Mouse (Mus musculus) activated CD4-positive, CD25-positive, alpha-beta regulatory T cell, adult 4 months (primary cell): ENCODE results near the gene Ehd1. TPM values are rescaled to one million over a fixed set of nuclear protein-coding genes. Genes with fewer than 3 reads are reported as not detected.

ENCODE experiments used
- ATAC-seq: one replicate; pipeline ENCODE4 v1.8.0; 2017
- polyA plus RNA-seq, 2 experiments: library from polyadenylated mRNA; unstranded; fragments of 100-300 nt; shearing (Covaris generic); gene quantifications; one replicate each; pipeline ENCODE4 v1.2.1; 2017

The Ehd1 gene
- polyA plus RNA-seq, 2 experiments from 2014 or later, result 11.0 to 15.2 TPM

DNA sequence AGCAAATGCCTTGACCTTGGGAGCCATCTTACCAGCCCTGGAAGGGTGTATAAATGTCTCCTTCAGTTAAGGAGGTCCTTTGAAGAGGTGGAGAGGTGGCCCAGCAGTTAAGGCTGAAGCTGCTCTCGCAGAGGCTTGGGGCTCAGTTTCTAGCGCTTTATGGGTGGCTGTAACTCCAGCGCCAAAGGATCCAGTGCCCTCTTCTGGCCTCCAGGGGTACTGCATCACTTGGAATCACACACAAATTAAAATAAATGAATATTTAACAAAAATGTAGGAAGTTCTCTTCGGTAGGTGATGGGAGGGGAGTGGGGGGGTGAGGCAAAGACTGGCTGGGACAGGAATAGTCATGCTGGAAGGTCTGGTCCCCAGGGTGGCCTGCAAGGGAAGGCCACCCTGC, 15.6 kb upstream of the Ehd1 start:
- ATAC-seq, result no peak

DNA sequence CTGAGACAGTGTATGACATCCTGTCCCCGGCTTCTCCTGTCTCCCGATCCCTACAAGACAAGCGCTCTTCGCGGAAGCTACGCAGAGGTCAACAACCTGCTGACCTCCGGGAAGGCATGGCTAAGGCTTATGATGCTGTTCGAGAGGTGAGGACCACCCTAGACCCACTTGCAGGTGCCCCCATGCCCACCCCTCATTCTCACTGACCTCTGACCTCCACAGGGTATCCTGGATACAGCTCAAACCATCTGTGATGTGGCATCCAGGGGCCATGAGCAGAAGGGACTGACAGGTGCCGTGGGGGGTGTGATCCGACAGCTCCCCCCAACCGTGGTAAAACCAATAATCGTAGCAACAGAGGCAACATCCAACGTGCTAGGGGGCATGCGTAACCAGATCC, 15.1 kb upstream of the Ehd1 start:
- ATAC-seq, result no peak

DNA sequence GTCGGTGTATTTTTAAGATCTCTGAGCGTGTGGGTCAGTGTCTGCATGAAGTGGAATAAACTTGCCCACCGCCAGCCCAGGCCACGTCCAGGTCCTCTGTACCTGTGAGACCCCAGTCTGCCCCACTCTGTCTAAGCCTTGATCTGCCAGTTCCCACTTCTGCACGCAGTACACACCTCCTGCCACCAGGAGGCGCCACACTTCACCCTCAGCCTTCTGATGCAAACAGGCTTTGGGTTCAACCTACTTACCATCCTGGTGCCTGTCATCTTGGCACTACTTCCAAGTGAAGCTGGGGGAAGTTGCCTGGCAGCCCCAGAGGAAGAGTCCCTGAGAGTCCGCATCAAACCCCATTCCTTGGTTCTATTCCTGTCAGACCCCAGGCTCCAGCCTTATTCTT, 14.3 kb upstream of the Ehd1 start:
- ATAC-seq, result no peak

DNA sequence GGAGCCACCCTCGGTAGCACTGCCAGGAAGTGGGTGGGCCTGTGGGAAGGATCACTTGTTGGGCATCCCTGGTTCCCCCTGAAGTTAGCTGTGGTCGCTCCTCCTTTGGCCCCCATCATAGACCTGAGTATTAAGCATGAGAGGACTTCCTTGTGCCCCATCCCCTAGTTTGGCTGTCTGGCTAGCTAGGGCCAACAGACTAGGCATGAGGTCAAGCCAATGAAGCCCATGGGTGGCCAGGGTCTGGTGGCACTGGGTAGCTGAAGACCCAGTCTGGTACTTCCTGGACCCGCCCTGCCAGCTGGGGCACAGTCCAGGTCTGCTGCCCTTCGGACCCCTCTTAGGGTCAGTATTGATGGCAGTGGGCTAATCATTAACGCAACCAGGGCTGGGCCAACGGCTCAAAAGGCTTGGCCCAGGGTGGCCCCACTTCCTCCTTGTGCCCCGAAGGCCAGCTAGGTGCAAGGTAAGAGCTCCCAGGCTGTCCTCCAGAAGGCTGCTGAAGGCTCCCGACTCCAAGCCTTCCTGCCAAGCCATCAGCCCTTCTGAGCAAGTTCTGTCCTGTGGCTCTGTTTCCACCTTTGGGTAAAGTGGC, 13.6 kb upstream of the Ehd1 start:
- no peak for ATAC-seq

DNA sequence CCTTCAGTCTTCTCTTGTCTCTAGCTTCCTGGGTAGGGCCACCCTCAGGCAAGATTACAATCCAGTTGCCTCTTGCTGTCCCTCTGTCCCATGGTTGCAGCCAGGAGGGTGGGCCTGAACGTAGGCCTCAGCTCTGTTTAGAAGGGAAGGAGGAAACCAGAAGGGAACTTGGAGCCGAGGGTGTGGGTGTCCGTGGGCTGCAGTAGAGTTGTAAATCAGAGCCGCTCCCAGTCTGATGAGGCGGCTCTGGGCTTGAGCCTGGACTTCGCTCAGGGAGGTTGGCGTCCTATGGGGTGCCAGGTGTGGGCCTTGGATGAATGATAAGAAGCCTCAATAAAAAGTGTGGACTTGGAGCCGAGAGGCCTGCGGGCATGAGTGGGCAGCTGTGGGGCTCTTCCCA, 12.3 kb upstream of the Ehd1 start:
- ATAC-seq, result no peak

DNA sequence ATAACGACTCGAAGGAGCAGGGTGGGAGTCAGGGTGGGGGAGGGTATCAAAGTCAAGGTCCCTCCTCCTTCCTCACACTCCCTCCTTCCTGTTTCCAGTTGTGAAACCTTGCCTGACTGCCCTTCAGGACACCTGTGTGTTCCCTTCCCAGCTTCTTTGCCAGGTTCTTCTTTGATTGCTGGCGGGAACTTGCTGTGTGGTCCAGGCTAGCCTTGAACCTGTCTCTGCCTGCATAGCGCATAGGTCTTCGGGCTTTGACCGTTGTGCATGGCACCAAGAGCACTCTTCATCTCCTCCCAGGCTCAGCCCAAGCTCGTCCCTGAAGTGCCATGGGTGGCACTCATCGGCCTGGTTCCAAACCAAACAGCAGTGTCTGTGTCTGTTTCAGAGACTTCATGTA, 11.6 kb upstream of the Ehd1 start:
- ATAC-seq, result no peak

DNA sequence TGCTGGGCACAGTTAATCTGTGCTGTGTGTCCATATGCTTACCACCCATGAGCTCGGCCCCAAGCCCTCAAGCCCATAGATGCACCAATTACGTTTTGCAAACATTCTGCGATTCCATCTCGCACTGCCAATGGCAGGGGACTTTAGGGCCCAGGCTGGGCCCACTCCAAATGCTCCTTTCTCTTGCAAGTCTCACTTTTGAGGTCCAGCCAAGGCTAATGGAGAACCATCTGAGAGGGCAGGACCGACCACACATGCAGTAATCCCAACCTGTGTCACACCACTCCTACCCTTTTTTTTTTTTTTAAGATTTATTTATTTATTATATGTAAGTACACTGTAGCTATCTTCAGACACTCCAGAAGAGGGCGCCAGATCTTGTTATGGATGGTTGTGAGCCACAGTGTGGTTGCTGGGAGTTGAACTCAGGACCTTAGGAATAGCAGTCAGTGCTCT, 10.8 kb upstream of the Ehd1 start:
- ATAC-seq, result no peak

DNA sequence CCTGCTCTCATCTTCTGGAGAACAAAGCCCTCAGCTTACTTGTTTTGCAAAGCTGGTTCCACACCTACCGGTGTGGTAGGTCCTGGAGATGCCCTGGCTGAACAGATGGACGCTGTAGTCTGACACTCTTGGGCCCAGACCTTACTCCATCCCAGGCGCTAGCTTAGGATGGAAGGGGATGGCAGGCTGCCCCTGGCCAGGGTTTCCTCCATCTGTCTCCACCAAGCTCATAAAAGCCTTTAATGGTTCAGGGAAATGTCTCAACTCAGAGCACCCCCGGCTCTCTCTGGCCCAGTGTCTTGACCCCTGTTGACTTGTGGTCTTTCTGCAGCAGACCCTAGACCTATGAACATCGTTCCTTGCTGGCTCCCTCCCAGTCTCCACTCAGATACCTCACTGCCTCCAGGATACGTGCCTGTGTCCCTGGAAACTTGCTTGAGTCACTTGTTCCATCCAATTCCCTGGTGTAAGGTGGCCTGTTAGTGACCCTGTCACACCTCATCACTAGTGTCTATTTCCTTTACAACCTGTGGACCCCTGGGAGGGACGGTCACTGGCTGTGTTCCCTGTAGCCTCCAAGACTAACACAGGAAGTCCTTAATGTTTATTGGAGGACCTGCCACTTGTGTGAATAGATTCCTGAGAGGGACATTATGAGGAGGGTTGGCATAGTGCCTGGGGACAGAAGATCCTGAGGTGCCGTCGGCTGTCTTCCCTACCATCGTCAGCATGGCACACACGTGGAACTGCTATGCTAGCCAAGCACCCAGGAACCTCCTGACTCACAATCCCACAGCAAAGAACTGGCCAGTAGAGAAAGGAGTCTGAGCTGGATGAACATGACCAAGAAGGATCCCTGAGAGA, 9.0 kb upstream of the Ehd1 start:
- ATAC-seq, result no peak

DNA sequence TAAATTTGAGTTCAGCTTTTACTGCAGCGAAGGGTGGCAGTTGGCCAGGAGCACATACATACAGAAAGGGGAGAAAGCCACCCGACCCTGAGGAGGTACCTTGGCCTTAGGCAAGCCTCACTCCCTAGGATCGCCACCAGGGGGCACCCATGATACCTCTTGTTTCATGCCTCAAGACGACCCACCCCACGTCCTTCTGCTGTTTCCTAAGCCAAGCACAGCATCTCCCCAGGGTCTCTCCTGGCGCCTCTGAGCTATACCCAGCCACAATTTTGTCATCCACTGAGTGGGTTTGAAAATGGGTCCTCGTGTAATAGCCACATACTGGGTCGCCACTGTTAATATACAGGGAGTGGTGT, 8.4 kb upstream of the Ehd1 start:
- ATAC-seq, result peak; percentile 84

DNA sequence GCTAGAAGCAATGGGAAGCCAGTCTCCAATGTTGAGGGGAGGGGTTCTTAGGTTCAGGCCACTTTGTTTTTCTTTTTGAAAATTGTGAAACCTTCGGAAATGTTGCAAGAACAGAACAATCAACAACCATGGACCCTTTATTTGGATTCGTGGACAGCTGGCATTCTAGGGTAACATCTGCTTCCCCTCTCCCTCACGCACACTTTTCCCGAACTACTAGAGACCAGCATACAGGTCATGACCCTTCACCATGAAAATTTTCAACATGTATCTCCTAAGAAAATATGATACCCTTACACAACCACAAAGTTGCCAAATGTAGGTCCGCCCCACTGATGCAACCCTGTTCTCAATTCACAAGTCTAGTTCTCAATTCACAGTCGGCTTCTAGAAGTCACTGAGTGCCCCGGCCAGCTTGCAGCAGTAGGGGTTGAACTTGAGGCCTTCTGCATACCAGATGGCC, 7.8 kb upstream of the Ehd1 start:
- no peak for ATAC-seq

DNA sequence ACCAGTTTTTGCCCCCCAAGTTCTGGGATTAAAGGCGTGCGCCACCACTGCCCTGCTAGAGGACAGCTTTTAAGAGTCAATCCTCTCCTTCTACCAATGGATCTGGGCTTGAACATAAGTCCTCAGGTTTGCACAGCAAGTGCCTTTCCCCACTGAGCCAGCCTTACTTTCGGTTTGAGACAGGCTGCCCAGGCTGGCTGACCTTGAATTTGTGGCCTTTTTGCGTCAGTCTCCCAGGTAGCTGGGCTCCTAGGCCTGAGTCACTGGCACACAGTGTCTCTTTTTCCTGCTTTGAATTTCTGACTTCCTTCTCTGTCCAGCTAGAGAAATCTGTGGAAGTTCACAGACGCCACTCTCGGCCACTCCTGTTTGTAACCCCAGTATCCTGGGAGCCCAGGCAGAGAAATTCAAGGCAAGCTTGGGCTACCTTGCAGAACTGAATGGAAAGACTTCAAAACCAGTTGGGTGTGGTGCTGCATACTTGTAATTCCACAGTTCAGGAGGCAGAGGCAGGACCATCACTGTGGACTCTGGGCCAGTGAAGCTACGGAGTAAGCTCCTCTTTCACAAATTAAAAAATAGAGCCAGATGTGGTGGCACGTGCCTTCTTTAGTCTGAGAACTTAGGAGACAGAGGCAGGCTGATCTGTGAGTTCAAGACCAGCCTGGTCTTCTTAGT, 6.6 kb upstream of the Ehd1 start:
- ATAC-seq, result no peak

DNA sequence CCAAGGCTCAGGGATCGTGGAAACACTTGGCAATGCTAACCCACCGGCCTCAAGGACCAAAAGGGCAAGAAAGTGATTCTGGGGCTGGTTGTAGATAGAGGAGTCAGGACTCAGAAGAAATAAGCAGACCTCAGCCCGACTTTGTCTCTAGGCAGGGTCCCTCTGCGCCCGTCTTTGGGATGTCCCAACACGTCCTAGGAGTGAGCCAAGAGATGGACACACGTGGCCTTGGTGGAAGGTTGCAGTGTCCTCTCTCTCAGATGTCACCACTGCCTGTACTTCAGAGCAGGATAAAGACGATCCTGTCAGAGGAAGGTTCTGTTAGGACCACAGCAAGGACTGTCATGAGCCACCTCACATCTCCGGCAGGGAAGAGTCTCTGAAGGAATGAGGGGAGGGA, 5.9 kb upstream of the Ehd1 start:
- ATAC-seq, result no peak

DNA sequence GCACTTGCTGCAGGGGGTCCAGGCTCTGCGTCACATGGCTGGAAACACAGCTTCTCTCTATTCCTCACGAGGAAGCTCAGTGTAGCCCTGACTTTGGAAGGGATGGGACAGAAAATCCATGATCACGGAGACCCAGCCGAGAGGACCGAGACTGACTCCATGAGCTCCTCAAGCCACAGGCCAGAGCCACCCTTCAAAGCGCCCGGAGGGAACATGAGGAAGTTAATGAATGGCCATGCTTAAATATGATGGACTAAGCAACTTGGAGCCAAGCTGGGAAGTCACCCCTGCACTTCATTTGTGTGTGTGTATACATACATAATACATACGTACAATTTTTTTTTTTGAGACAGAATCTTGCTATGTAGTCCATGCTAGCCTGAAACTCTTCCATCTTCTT, 5.3 kb upstream of the Ehd1 start:
- ATAC-seq, result no peak

DNA sequence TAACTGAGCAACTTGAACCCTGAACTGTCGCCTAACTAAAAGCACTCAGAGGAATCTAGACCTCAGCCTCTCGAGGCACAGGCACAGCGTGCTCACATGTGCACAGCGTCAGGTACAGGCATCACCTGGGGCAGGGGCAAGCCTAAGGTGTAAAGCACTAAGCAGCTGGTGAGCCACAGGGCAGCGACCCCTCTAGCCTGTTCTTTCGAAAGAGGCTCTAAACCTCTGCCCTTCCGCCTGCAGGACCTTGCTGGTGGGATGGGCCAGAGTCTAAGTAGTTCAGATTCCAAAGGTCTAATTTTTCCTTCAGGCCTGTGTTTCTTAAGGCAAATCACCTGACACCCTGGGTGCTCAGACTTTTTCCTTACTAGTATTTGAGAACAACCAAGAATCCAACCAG, 4.5 kb upstream of the Ehd1 start:
- no peak for ATAC-seq

DNA sequence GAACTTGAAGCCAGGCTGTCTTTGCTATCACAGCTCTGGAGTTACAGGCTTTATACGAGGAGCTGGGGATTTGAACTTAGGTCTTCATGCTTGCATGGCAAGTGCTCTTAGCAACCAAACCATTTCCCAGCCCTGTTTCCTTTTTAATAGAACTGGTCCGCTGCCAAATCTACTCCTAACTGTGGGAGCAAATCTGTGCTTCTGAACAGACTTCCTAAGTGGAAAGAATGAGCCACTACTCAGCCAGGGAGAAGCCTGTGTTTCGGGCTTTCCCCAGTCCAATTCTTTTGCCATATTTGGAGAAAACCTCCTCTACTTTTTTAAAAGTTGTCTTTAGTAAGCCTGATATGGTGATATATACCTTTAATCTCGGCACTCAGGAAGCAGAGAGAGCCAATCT, 3.8 kb upstream of the Ehd1 start:
- no peak for ATAC-seq

DNA sequence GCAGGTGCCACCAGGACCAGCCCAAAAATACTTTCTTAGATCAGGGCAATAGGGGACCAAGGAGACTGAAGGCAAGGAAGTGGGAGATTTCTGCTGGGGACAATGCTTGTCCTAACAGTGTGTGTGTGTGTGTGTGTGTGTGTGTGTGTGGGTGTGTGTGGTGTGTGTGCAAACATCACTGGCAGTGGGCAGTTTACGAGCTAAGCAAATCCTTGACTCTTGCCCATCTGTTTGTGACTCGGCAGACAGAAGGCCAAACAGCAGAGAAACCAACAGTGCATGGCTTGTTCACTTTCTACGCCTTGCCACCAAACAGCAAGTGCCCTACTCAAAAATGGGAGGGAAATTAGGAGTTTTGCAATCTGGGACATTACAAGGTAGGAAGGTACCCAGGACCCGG, 2.9 kb upstream of the Ehd1 start:
- ATAC-seq, result no peak

DNA sequence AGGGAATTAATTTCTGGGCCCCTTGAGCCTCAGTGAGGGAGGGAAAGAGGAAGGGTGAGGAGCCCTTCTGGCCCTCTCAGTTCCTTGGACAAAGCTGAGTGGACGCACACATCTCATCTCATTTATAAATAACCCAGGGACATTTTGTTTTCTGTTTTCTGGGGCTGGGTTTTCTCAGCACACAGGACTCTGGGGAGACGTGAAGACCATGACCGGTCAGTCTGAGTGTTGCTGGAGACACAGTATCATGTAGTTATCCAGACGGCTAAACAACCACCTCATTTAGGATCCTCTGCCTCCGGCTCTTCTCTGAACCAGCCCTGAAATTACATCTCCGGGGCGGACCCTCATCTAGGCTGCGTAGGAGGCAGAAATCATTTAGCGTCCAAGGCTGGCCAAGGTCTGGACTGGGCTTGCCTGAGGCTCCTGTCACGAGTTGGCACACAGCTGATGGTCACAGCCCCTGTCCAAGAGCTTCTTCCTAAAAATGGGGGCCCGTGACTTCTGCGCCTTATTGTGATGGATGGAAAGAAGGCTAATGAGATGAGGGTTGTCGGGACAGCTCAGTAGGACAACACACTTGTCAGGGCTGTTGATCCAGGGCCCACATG, 2.4 kb upstream of the Ehd1 start:
- ATAC-seq, result no peak

DNA sequence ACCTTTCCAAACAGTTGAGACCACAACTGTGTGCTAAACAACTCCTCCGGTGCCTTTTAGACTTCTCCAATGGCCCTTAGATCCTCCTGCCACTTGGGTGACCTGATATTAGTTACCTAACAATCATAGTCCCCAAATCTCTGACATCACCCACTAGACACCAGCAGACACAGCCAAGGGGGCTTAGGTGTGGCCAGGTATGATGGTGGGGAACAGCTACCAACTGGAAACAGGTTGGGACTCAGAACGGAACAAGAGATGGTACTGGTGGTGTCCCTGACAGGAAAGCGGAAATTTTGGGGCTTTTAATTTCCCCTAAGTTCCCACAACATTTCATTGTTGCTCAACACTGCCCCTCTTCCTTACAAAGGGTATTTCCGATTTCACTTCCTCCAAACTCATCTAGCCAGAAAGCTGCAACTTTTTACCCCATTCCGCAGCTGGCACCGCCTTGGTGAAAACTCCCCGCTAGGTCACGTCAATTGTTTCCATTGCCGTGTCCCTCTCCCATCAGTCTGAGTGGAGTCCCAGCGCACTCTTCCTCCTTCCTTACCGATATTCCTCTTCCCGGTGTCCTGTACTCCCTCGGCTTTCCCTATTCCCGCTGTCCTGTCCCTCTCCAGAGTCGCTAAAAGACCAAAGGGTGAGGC, 660 bp upstream of the Ehd1 start:
- ATAC-seq, result peak; percentile 22

DNA sequence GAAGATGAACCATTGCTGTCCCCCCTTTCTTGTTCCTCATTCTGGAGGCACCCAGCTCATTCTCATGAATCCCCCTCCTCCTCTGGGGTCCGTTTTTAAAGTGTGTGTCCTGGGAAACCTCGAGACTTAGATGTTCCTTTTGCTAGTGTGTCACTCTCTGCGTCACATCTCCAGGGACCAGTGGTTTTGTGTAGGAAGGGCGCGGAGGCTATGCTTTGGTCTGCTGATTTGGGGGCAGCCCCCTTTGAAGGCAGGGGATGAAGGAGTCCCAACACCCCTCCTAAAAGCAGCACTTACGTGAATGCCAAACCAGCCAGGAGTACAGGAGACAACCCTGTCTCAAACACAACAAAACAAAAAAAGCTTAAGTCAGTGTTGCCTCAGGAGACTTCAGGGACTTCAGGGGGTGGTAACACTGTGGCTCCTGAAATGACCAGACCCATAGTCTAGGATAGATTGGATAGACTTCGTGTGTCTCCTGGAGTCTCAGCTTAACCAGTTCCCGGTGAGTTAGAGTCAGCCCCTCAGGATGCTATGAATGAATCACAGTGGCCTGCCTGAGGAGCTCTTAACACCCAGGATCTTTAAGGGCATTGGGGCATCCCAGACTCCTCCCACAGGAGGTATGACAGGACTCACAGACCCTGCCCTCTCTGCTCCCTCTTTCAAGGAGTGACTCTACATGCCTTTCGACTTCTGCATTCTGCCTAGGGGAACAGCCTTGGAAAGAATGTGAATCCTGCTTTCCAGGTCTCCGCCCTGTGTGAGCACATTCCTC, 1.3 kb downstream of the Ehd1 start:
- no peak for ATAC-seq

DNA sequence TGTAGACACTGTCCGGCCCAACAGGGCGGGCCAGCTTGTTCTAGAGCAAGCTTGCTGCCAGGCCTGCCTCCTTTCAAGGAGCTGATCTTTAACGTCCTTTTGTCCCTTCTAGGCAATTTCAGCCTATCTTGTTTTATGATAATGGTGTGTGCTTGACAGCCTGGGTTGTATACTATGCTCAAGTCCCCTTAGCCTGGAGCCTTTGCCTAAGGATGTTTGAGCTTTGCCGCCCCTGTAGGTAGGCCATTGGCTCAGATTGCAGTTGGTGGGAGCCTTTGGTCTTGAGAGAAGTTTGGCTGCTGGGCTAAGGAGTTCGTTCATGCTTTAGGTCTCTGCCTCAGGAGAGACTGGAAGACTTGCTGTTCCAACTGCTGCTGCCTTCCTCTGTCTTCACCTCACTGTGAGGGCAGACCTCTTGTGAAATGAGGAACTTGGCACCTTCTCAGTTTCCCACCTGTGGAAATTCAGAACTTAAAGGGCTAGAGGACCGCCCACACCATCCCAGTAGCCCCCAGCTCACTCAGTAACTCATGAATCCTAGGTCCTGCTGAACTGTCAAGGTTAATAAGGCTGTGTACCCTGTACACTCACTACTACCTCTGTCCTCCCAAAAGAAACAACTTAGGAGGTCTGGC, 2.0 kb downstream of the Ehd1 start:
- no peak for ATAC-seq

DNA sequence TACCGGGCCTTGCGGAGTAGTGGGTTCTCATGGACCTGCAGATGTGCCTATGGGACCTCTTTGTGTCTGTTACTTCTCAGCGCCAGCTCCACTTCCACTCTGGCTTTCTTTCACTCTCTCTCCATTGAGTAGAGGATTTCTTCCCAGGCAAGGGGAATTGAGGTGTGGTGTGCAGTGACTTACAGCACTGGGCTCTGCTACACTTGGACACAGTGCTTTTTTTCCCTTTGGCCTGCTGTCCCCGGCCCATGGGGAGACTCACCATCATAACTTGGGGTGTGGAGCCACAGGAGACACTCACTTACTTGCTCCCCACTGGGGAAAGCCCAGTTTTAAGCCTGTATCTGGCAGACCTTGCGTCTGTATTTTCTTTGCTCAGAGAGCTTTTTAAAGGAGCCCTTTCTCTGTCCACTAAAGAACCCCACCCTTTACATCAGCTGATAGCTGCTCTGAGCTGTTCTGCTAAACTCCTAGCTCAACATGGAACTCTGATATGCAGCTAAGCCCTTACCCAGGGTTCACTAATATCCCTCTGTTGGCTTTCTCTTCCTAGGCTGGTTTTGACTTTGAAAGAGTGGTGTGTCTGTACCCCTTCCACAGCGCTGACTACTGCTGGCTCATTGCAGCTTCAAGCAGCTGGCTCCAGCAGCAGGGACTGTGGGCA, 3.1 kb downstream of the Ehd1 start:
- no peak for ATAC-seq
